Mouse (Mus musculus) fat pad, adult 2 months (tissue): ENCODE data around the gene Frmd4a.
"Not testable (repeated sequence)": the region's sequence is repeated elsewhere in the genome, so short reads cannot be mapped to it uniquely, and the experiment has no call there.

Experiments used
- DNase-seq: peaks from one replicate; pipeline ENCODE4 v3.0.0-alpha.2; 2011; ENCODE audit warnings: low read depth, low spot score; ENCODE audit errors: extremely low read depth

Gene Frmd4a

DNA sequence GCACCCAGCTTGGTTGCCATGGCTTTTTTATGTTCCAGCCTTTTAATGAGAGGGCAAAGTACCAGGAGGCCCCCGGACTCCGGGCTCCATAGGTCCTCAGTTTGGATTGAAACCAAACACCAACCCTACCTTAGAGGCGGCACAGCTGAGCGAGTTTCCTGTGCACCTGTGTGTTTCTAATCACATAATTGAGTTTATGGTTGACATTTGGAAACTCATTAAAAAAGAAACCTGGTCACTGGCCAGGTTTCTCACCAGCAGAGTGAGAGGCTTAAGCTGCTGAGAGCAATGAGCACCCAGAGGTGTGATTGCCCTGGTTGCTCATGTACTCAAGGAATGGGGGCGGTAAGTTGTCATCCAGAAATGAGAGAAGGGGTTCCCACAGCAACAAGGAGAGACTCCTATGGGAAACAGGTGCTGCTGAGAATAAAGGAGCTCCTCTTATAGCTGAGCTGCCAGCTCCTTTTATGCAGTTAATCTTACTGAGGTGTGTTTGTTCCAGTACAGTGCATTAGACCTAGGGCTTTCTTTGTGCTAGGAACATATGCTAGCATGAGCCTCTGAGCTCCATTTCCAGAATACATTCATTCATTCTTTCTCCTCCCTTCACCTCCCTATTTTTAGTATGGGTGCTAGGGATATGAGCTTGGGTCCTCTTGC lies 529.6 kb downstream of the Frmd4a start:
- no peak for DNase-seq

DNA sequence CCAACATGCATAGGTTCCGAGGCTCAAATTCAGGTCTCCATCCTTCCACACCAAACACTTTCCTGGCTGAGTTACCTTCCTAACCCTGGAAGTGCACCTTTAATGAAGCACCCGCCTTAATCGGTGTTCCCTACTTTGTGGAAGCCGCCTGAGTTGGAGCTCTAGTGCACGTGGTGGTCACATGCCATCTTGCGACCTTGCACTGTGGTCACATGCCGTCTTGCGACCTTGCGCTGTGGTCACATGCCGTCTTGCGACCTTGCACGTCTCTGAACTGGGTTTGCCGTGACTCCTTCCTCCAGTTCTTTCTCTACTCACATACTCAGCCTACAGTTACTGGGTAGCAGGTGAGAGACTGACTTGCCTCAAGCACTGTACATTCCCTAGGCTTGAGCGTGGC lies 531.8 kb downstream of the Frmd4a start:
- no peak for DNase-seq

DNA sequence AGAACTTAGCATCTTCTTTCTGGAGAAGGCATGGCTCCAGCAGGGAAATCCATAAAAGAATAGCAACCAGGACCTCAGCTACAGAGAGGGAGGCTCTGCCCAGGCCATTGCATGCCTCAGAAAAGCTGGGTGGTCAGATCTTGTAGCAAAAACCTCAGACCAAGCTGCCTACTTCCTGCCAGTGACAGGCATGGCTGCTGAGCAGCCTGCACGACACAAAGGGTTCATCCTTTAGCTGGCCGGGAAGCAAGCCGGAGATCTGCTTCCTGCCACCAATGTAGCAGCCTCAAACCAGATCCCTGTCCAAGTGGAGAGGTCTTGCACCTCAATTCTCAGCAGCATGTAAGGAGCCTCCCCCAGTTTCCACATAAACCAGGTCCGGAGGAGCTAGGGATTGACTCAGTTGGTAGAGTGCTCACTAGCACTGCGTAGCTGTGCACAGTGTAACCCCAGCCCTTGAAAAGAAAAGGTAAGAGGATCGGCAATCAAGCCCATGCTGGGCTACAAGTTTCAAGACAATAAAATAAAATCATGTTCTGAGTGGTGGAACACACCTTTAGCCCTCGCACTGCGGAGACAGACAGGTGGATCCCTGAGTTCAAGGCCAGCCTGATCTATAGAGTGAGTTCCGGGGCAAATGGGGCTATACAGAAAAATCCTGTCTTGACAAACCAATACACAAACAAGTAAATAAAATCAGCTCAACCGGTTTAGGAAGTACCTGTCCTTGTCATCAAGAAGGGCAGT lies 532.7 kb downstream of the Frmd4a start:
- no peak for DNase-seq

DNA sequence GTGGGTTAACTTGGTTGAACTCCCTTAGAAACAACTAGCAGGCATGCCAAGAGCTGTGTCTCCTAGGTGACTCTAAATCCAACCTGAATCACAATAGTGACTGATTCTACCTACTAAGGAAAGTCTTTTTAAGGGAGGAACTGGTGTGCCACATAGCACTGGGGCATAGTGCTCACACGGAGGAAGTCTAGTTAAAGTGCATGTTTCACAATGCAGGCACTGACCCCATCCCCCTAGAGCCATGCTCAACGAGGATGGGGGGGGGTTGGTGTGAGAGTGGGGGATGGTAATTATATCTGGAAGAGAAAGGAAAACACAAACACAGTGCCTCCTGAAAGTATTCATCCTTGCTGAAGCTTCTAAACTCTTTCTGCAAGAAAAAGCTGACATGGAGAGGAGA lies 533.9 kb downstream of the Frmd4a start:
- no peak for DNase-seq

DNA sequence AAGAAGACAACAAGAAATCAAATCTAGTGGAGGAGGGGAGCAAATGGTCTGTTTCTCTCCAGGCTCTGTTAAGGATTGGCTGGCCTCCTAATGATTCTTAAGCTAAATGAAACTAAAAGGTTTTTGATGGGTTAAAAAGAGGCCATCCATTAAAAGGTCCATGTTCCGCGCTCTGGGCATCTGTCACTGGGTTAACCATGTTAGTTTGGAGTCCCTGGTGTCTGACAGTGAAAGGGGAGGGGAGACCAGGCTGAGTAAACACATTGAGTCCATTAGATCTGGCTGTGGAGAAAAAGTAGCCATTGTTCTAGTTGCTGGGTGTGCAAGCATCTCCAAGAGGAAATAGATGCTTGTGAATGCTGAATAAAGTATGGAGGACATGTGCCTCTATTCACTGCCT lies 534.3 kb downstream of the Frmd4a start:
- DNase-seq: no peak

DNA sequence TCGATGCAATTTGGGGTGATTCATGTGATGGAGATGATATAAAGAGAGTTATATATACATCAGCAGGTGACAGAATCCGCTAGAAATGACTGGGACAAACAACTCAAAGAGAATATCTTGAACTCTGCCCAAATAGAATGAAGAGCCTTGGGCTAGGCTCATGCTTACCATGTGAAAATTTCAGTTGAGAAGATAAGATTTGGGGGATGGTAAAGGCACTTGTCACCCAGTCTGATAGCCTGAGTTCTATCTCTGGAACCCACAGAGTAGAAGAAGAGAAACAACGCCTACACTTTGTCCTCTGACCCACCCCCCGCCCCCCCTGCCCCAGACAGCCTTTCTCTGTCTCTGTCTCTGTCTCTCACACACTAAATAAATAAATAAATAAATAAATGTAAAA lies 535.0 kb downstream of the Frmd4a start:
- DNase-seq: no peak

DNA sequence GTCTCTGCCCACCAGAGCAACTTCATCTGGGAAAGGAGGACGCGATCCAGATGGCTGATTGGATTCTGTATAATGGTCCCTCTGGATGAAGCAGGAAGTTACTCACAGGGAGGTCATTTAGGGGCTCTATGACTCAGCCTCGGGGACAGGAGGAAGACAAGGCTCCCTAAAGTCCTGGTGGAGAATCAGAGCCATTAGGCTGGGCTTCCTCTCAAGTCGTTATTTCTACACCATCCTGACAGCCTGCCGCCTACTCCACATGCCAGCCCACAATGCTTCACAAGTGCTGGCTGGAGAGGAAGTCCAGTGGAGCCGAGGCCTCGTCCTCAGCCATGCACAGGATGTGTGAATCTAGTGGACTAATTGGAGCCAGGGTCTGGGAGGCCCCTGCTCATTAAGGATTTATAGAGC lies 537.7 kb downstream of the Frmd4a start:
- DNase-seq: no peak

DNA sequence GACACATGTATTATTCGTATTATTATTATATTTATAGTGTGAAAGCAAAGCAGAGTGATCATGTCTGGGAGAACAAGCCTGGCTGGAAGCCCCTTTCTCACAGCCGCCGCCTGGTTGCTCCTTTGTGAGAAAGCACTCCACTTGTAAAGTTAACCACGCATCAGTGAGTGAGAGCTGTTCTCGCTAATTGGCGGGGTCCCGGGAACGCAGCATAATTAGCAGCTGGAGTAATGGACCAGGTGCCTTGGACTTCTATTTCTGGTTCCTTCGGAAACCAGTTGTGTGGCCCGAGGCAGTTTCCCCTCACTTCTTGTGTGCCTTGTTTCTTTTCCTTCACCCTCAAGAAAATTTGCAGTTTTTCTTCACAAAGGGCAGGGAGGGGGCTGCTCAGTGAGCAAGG lies 538.7 kb downstream of the Frmd4a start:
- DNase-seq: no peak

DNA sequence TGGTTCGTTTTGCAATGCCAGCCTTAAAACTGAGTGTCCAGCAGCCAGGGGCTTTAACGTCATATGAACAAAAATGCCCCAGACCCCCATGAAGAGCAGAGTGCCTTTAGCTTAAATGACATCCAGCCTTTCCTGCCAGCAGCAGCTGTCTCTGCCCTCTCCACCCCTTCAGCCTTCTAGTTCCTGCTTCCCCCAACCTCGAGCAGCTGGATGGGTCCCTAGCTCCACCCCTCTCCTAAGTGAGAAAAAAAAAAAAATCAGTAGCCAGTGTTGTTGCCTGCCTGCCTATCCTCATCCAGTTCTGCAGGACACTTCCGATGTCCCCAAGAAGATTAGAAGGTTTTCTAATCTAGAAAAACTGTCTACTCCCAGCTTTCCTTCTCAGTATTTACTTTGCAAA lies 539.5 kb downstream of the Frmd4a start:
- DNase-seq: no peak

DNA sequence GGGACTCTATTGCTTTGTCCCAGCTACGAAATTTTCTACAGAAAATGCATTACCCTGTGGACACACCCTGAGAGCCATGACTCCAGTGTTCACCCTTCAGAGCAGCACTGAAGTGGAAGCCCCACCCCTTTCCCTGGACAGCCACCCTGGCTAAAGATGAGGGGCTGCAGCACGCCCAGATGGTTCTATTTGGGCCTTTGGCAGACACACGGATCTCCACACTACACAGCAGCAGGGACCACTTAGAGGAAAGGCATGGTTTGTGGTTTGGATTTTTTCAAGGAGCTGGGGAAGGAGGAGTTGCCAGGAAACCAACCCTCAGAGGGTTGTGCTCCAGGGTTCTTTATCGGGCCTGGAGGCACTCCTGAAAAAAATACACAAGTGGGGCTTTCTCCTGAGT lies 539.9 kb downstream of the Frmd4a start:
- no peak for DNase-seq

DNA sequence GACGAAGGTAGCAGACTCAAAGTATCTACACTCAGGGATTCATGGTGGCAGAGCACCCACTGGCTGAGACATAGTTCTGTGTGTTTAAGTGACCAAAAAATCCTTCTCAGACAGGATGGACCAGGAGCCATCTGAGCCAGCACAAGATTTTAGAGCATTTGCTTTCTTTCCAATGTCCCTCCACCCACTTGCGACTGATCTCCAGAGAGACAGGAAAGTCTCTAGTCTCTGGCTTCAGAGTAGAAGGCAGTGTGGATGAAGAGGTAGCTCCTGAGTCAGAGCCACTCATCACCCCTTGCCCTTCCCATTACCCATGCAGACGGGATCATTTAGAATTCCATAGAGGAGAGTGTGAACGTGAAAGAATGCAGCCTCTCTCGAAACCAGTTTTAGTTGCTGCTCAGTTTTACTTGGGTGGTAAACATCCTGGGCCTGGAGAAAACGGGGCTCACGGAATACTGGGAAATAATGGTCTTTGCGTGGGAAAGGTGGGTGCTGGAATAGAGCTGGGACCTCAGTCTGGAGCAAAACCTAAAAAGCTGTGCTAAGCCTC lies 541.2 kb downstream of the Frmd4a start:
- no peak for DNase-seq

DNA sequence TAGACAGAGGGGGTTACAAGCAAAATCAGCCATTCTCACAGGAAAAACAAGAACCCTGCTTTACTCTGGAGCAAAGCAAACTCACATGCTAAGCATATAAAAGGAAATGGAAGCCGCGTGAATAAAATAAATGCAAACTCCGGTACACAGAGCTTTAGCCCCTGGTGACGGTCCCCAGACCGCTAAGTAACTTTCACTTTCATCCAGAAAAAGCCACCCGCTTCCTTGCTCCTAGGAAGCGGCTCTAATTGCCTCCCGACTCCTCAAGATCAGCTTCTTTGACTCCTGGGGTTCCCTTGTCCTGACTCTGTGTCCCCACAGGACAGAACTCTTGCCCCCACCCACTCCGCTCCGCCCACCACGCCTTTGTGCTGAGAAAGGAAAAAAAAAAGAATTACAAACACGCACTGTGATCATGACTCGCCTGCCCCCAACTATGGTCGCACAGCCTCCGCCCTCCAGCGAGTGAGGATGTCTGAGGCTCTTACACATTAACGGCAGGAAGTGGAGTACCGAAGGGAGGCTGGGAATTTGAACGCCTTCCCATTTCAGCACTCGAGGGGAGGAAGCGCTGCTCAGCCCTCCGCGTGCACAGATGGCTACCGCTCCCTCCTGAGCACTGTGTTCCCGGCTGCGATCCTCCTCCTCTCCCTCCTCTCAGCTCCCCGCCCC lies 541.8 kb downstream of the Frmd4a start:
- no peak for DNase-seq

DNA sequence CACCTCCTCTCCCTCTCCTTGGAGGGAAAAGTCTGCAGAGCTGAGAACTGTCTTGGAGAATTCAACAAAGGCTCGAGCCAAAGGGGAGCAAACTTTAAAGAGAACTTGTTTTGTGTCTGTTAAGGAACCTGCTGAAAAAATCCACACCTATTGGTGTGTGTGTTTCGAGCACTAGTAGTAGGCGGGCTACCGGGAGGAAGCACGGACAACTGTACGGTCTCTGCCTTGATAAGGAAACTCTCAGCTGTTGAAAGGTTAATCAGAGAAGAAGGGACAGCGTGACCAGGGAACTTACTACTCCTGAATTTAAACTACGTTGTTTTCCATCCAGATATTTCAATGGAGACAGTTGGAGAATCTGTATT lies 542.3 kb downstream of the Frmd4a start:
- DNase-seq: no peak

DNA sequence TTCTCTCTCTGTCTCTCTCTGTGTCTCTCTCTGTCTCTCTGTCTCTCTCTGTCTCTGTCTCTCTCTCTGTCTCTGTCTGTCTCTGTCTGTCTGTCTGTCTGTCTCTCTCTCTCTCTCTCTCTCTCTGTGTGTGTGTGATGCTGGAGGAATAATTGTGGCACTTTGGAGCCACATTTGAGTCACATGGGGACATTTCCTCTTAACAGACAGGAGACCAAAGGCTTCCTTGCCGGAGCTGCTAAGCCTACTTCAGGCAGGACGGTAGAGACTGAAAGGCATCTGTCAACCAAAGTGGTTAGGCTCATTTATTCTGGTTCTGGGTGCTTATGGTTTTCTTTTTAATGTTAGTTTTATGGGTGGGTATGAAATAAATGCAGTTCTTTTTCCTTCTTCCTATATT lies 543.0 kb downstream of the Frmd4a start:
- not testable (repeated sequence) for DNase-seq

DNA sequence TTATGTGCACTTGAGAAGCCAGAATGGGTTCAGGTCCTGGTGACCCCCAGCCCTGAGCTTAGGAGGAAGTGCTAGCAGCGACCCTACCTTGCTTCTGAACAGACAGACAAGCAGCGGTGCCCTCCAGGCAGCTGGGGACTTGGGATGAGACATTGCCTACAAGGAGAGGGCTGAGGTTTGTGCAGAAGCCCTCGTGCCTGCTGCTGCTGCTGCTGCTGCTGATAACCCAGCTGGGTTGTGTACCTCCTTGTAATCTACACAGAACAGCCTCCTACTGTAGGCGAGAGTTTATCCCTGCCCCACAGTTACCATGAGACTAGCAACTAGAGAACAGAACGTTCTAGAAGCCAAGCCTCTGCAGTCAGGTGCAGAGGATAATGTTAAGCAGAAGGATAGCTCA lies 543.7 kb downstream of the Frmd4a start:
- no peak for DNase-seq

DNA sequence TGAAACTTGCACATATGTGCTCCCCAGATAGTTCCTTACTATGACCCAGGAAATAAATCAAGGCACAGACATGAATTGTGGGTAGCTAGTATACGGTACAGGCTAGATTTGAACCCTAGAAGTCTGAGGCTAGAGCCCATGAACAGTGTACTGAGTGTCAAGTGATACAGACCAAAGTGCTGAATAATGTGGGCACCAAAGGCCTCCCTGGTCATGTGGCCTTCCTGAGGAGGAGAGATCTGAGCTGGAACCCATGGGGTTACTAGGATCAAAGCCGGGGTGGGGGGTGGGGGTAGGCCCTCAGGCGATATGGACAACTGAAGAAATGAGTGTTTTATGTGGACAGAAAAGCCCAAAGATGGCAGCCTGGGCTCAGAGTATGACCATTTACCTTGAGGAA lies 544.9 kb downstream of the Frmd4a start:
- DNase-seq: no peak

DNA sequence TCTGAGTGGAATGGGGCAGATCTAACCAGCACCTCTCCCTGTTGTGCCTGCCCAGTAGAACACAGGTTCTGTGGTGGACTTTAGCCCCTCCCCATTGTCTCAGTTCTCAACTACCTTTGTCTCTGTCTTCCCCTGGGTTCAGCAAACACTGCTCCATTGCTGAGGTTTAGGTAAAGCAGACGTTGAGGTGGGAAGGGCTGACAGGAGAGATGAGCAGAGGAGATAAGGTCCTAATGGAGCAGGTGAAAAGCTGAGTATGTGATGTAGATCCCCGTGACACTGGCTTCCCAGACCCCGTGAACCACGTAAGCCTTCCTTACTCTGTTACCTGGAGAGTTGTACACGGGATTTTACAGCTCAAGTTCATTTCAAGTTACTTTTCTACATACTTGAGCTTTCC lies 545.3 kb downstream of the Frmd4a start:
- no peak for DNase-seq

DNA sequence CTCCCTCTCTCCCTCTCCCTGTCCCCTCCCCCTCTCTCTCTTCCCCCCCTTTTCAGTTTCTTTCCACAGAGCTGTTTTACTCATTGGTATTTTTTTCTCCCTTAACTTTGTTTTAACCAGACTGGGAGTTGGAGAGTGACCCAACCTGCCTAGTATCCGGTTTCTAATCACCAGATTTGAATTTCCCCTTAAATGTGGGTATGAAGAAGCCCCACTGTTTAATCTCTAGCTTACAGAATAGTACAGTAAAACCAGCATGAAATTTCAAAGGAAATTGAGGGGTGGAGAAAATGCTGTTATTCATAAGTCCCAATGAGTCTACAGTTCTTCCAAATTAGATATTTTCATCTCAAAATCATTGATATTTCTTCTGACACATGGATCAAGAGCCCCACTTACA lies 545.8 kb downstream of the Frmd4a start:
- DNase-seq: no peak

DNA sequence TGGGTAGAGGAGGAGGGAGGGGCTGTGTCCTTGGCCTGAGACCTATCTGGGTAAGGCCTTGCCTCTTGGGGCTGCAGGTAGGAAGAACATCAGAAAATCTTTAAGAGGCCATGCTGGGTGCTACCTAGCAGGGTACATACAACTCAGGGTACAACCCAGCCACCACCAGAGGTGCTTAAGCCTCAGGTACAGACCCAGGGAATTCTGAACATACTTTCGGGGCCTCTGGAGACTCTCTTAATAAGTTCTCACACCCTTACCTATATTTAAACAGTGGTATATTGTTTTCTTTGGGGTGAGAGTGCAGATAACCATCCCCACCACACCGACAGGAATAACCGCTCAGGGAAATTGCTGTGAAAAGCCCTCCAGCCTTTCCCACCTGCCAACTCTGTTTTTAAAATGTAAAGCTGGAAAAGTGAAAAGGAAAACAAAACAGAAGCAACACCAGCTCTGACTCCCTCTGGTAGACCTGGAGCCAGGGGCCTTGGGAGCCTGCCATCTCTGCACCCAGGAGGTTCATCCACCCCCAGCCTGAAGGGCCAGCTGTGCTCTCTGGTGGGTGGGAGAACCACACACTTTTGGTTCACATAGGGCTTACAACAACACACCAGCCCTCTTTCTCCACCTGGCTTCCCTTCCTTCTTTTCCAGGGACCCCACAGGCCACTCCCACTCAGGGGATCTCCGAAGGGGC lies 548.9 kb downstream of the Frmd4a start:
- DNase-seq: no peak

DNA sequence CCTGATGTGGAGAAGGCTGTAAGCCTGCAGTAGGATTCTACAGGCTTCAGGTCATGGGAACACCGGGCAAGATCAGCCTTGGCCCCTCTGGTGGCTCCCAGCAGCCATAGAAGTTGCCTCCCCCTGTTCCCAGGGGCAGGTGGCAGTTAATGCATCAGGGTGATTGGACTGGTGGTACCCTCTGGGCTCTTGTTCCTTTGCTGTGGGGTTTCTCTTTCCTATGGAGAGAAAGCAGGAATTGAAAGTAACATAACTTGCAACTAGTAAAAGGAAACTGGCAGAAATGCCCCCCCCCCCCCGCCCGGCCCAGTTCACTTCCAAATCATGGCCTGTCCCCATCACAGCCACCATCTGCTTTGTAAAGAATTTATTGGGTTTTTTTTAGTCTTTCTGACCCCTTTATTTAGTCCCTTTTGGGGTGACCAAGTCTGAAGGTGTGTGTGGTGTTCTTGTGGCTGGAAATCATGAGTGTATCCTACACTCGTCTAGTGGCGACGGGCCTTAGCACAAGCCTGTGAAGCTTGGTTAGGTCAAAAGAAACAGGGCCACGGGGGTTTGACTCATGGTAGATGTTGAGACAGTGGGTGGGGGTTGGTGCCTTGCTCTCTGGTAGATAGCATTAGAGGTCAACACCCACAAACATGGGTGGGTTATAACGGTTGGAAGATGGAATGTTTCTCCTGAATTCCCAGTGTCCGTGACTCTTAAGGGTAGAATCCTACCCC lies 549.6 kb downstream of the Frmd4a start:
- DNase-seq: no peak

DNA sequence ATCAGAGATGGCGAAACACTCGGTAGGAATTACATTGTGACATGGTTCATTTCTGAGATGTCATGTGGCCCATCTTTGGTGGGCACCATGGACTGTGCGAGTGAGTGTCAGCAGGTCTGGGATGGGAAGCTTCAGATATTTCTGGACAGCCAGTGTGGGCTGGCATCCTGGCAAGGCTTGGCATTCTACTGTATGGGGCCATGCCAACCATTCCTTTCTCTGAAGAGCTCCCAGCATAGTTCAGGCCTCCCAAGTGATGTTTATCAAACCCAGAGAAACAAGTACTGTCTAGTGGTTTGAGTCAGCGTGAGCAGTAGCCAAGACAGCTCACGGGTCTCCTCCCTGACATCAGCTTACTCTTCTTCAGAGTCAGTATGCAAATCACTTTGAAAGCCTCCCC lies 551.5 kb downstream of the Frmd4a start:
- DNase-seq: peak; percentile 56
